Mouse (Mus musculus) C2C12 (cell line): ENCODE results near the gene Fryl.

Experiments used
- CTCF ChIP-seq: IDR thresholded peaks from one replicate; pipeline ENCODE4 v1.5.1; 2011; ENCODE audit not compliant: control insufficient read depth, insufficient read depth, insufficient read length
- MAX ChIP-seq: IDR thresholded peaks from one replicate; pipeline ENCODE4 v1.6.1; 2011; ENCODE audit warnings: mild to moderate bottlenecking, control low read depth

DNA sequence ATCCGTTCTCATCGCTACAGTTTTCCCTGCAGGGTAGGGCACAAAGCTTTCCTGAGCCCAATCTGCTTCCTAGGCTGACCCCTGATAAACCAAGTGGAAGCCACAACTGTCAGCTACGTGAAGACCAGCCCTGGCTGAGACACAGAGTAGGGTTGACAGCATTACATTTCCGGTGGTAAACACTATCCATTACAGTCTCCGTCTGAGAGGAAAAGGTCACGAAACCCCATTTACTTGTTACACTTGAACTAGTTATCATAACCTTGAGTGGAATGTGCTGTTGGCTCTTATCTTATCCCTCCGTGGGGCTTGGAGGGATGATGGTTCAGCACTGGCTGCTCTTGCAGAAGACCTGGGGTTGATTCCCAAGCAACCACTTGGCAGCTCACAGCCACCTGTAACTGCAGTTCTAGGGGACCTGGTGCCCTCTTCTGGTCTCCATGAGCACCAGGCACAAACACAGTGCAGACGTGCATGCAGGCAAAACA, 62.3 kb downstream of the Fryl start:
- no peak for TF ChIP-seq CTCF
- no peak for TF ChIP-seq MAX
